Mouse (Mus musculus) lung, adult 18-20 months (tissue): ENCODE measurements at regions not wholly inside any gene's neighbourhood (a gene's known extent, or its start where the extent isn't known, plus 50 kb on each side); places are given as distances from the start of the nearest gene placed in this dataset.

Experiments
- DNase-seq, 2 experiments: peaks; one replicate each; pipeline ENCODE4 v3.0.0; 2022; ENCODE audit warnings: mixed read lengths in 2 of 2

GRCm38 (mm10) chr8:8258855-8259254 lies 402.2 kb downstream of the Efnb2 start:
- DNase-seq = no peak

GRCm38 (mm10) chr8:8258231-8258638 lies 402.8 kb downstream of the Efnb2 start:
- DNase-seq = no peak

- peak in 1 of 2 experiments; percentile 5 for DNase-seq
Observed at GRCm38 (mm10) chr8:8256327-8256726, 404.7 kb downstream of the Efnb2 start.

GRCm38 (mm10) chr8:8254446-8254845 lies 406.6 kb downstream of the Efnb2 start:
- DNase-seq = no peak

DNA sequence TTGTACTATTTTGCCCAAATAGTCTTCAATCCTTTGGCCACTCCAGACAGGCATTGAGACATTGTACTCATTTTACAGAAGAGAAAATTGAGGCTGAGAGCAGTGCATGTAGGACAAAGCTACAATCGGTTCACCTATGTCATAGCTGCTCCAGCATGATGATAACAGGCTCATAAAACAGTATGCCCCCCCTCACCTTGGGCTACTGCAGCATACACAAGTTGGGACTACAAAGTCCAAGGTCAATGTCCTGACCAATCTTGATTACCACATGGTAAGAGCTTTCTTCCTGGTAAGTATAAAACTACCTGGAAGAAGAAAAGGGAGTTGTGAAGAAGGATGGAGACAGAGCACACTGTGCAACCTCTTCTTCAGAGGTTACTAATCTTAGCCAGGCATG lies 416.4 kb downstream of the Efnb2 start:
- DNase-seq = no peak

DNA sequence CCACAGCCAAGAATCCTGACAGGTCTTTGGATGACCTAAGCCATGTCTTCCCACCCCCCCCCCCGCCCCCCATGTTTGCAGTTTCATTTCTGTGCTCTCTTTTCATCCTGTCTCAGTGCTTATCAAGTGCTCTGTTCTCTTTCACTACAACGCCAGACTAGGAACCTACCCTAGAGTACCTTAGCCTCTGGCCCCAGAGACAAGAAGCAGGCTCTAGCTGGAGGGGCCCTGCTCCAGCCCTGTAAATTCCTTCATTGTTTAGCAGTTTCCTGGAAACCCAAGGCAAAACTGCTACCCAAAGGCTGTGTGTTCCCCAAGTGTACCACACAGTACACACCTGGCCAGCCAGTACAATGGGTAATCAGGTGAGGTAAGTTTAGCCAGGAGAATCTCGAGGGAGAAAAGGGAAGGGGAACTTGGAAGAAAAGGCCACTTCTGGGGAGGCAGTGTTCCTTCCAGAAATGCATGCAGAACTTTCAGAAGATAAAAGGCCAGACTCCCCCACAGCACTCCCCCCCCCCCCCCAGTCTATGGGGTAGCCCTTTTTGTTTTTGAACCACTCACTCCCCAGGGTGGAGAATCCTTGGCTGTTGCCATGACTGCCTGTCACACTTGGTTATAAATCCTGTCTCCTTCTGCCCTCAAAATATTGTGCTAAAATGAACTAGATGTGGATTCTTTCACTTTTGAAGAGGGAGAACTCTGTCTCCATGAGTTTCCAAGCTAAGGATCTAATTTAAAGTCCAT lies 419.1 kb downstream of the Efnb2 start:
- no peak for DNase-seq

DNA sequence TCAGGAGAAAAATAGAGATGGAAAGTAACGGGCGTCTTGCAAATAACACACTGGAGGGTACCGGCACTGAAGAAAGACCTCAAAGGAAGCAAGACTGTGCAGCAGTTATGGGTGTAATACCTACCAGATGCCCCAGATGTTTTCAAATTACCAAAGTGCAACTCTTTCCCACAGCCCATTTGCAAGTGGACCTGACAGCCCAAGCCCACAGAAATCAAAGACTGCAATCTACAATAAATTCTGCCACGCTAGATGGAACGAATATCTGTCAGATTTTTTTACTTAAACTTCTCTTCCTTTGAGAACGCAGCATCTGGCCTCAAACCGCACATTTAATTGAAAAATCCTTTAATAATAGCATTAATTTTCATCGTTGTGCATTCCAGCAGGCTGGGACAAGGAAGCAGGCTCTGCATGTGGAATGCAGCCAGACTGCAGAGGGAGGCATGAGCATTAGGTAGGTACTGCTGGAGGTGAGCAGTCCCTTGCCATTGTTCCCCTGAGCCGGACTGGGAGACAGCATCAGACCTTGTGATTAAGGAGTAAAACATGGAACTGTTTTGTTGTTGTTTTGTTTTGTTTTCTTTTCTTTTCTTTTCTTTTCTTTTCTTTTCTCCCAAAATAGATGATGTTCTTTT lies 419.9 kb downstream of the Efnb2 start:
- no peak for DNase-seq

DNA sequence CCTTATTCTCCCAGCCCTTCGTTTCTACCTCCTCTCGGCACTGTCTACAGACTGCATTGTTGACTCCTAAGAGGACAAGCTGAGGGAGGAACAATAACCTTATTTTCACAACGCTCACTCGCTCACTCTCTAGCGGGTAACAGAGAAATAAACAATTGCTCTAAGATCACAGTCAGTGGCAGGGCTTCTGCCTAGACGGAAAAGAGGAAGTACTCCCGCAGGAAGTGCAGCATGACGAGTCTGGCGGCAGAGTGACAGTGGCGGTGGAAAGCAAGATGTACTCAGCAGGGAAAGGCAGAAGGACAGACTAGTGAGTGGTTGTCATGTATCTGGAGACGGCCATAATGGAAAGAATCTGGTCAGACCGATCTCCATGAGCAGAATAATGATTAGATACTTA lies 421.6 kb downstream of the Efnb2 start:
- DNase-seq = peak; percentile 6 to 13

DNA sequence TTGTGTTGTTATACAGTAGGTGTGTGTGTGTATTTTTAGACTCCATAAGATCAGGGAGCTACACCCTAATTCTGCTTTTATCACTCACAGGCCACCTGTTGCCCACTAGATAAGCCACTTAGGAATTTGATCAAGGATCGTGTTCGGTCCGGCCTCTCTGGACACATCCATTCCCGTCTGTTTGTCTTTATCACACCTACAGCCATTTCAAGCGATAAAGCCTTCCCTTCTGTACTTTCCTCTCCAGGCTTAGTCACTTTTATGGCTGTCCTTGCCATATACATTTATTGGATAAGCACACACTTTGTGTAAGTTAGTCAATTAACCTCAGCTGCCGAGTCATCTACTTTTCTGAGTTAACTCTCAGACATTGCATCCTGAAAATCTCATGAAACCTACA lies 423.0 kb downstream of the Efnb2 start:
- DNase-seq = no peak

DNA sequence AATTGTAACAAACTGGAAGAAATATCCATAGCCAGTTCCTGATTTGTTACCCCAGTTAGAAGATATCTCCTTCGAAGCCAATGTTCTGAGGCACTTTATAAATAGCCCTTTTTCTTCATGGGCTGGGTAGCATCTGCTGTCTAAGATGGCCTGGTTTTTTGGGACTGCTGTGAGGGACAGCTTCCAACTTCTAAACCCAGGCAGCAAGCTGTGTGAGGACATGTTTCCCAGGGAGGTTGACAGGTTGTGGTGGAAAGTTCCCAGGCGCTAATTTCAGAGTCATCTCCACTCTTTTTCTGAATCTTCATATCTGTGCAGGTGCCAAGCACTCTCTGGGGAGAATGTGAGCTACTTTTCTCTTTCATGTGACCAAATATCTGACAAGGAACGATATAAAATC lies 427.4 kb downstream of the Efnb2 start:
- DNase-seq = no peak

GRCm38 (mm10) chr8:8233156-8233555 lies 427.9 kb downstream of the Efnb2 start:
- no peak for DNase-seq

GRCm38 (mm10) chr8:8231996-8232632 lies 428.9 kb downstream of the Efnb2 start:
- no peak for DNase-seq

- peak in 1 of 2 experiments; percentile 9 for DNase-seq
Observed at GRCm38 (mm10) chr8:8231308-8231985, 429.6 kb downstream of the Efnb2 start.

DNA sequence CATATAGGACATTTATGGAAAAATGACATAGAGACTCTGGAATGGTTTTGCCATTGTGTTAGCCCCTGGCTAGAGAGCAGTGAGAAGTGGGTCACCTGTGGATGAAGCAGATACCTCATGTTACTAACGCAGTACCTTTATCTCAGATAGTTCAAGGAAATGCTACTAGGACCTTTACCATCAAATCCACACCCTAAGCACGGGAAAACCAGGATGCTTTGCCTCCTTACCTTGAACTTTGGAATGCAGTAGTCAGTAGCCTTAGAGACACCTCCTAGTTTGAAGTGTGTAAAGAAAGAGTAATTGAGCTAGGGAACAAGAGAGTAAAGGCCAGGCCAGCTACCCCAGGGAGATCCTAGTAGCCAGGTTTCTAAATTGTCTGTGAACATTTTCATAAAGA lies 435.0 kb downstream of the Efnb2 start:
- DNase-seq = no peak

DNA sequence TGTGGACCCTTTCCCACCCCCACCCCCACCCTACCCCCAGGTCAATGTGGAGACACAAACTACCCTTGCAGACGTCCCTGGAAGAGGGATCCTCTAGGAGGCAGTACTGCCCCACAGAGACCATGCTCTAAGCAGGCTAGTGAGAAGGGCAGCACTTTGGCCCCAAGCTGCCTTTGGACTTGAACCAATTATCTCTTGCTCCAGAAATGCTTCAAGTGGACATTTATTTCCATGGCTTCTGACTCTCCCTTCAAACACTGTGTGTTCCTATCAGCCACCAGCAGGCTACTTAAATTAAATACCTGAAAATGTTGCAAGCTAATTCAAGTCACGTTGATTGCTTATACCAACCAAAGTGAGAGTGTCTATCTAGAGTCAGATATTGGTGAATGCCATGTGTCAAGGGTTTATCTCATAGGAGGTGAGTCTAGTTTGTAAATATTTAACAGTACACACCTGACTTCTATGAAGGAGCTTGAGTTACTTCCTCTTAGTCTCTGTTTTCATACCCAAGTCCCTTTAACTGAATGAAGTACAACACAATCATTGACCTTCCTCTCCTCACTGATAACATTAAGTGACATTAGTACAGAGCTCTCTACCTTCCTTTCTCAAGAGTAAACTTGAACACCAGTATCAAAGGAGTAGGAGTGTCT lies 435.7 kb downstream of the Efnb2 start:
- DNase-seq = peak; percentile 27 to 63

GRCm38 (mm10) chr8:8220395-8221031 lies 440.5 kb downstream of the Efnb2 start:
- no peak for DNase-seq

DNA sequence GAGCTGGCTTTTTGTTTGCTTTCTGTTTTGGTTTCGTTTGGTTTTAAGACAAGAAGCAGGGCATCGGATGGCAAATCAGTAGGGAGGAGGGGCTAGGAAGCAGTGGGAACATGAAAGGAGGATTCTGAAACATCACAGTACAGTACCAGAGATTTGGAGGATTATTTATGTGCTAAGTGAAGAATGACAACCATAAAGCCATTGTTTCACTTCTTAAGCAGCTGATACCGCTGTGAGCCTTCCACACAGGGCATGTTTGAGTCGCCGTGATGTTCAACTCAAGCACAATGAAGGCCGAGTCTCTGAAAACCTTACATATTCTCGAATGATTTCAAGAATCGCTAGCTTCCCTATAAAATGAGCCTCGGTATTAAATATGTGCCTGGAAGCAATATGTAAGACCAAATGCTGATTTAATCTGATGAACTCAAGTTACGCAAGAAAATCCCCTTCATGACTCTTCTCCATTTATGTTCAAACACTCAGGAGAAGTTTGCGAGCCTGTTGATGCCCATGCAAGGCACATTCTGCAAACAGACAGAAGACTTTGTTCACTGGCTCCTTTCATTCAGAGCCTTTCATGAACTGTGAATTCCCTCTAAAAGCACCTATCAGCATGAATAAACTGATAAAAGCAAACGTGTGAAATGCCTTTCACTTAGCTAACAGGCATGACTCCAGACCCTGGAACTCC lies 441.2 kb downstream of the Efnb2 start:
- DNase-seq = no peak

GRCm38 (mm10) chr8:8193036-8193435 lies 468.0 kb downstream of the Efnb2 start:
- no peak for DNase-seq

DNA sequence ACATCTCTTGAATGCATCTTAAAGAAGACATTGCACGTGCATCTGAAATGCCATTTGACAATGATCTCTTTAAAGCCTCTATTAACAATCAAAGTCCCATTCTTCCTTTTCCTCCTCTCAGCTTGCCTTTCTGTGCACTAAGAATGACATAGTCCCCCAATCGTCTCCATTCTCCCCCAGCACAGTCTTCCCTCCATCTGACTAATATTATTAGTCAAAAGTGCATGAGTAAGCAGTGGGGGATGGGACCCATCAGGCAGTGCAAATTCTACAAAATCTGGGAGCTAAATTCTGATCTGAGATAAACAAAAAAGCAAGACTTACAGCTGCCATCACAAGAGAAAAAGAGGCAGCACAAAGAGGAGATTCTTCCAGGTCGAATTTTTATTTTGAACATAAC lies 475.0 kb downstream of the Efnb2 start:
- no peak for DNase-seq

DNA sequence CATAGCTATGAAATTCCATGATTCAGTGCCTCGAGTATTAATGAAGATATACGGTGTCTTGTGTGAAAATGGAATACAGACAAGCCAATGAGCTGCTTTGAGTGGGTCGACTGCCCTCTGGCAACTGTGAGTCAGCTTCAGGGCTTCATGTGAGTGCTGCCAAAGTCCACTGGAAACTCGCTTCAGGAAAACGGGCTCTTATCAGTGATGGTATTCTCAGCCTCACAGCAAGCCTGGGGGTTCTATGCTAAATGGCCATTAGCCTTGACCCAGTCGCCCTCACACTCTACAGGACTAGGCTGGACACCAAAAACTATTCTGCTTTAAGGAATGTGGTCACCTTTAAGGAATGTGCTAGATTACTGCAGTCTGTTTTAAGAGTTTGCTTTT lies 477.8 kb downstream of the Efnb2 start:
- DNase-seq = no peak

- no peak for DNase-seq
Observed at GRCm38 (mm10) chr8:8182616-8183232, 478.3 kb downstream of the Efnb2 start.
